ENCODE assay signal across 7 mouse cellular contexts in genomic region chr6:15721716-15722031, GRCm38 (mm10). TPM values are rescaled to one million over a fixed set of nuclear protein-coding genes. Genes with fewer than 3 reads are reported as not detected.
DNase-seq lines count a peak whose midpoint lies in the region; ATAC-seq lines count a peak whose summit lies in the region.

No protein-coding gene starts in this region.

- H3K4me2 ChIP-seq in lung, embryonic 15.5 days = peak overlapping the region; percentile 69
- H3K4me2 ChIP-seq in forebrain, embryonic 14.5 days (ENCODE audit: low read length) = peak overlapping the region; percentile 98
- peak overlapping the region; percentile 58 for H3K4me2 ChIP-seq in limb, embryonic 15.5 days
- H3K4me2 ChIP-seq in stomach, embryonic 15.5 days = peak overlapping the region; percentile 73

- peaks cover 23% of the 10 kb centered on the region for H3K4me1 ChIP-seq in lung, embryonic 15.5 days
- peaks cover 3% of the 10 kb centered on the region; the same call in 1 of the 2 replicates for H3K4me1 ChIP-seq in forebrain, embryonic 14.5 days (ENCODE audit: control insufficient read depth, insufficient read depth, low read length)
- H3K4me1 ChIP-seq in limb, embryonic 15.5 days = peaks cover 14% of the 10 kb centered on the region
- peaks cover 3% of the 10 kb centered on the region; the same call in 1 of the 2 replicates for H3K4me1 ChIP-seq in stomach, embryonic 15.5 days

- no peaks in the 10 kb centered on the region for H3K36me3 ChIP-seq in lung, embryonic 15.5 days
- no peaks in the 10 kb centered on the region for H3K36me3 ChIP-seq in forebrain, embryonic 14.5 days (ENCODE audit: control insufficient read depth, insufficient read depth, low read length)
- no peaks in the 10 kb centered on the region for H3K36me3 ChIP-seq in limb, embryonic 15.5 days
- H3K36me3 ChIP-seq in stomach, embryonic 15.5 days = no peaks in the 10 kb centered on the region; the same call in 1 of the 2 replicates

- peak overlapping the region; percentile 87 for H3K9ac ChIP-seq in lung, embryonic 15.5 days
- peak overlapping the region; percentile 74 for H3K9ac ChIP-seq in forebrain, embryonic 14.5 days (ENCODE audit: low read length)
- H3K9ac ChIP-seq in limb, embryonic 15.5 days = peak overlapping the region; percentile 87
- peak overlapping the region; percentile 68; the same call in 1 of the 2 replicates for H3K9ac ChIP-seq in stomach, embryonic 15.5 days

- peak overlapping the region; percentile 96 for H3K27ac ChIP-seq in lung, embryonic 15.5 days
- H3K27ac ChIP-seq in forebrain, embryonic 14.5 days (ENCODE audit: low read depth, low read length) = no peak overlapping the region
- peak overlapping the region; percentile 96 for H3K27ac ChIP-seq in limb, embryonic 15.5 days
- H3K27ac ChIP-seq in stomach, embryonic 15.5 days = peak overlapping the region; percentile 86

- 5% methylated on average over 5 of the region's 5 CpGs for WGBS in lung, embryonic 15.5 days
- 34% methylated on average over 5 of the region's 5 CpGs for WGBS in forebrain, embryonic 14.5 days
- 7% methylated on average over 5 of the region's 5 CpGs for WGBS in limb, embryonic 15.5 days
- WGBS in stomach, embryonic 15.5 days = 13% methylated on average over 5 of the region's 5 CpGs

- peak overlapping the region; percentile 81 for H3K4me3 ChIP-seq in lung, embryonic 15.5 days
- peak overlapping the region; percentile 55 for H3K4me3 ChIP-seq in forebrain, embryonic 14.5 days (ENCODE audit: low read depth, low read length)
- H3K4me3 ChIP-seq in limb, embryonic 15.5 days = peak overlapping the region; percentile 66
- H3K4me3 ChIP-seq in stomach, embryonic 15.5 days (replicated peaks) = peak overlapping the region; percentile 83

- H3K9me3 ChIP-seq in lung, embryonic 15.5 days = no peaks in the 10 kb centered on the region
- H3K9me3 ChIP-seq in forebrain, embryonic 14.5 days (replicated peaks; ENCODE audit: control insufficient read depth, low read length) = no peaks in the 10 kb centered on the region
- H3K9me3 ChIP-seq in limb, embryonic 15.5 days = no peaks in the 10 kb centered on the region
- H3K9me3 ChIP-seq in stomach, embryonic 15.5 days = no peaks in the 10 kb centered on the region

- no peak for ATAC-seq in lung, embryonic 15.5 days (ENCODE audit: borderline replicate concordance, extremely low read depth, low FRiP score, low TSS enrichment)
- no peak for ATAC-seq in forebrain, embryonic 14.5 days
- ATAC-seq in limb, embryonic 15.5 days (ENCODE audit: insufficient number of reproducible peaks, low FRiP score, low TSS enrichment, low read depth) = no peak
- no peak for ATAC-seq in stomach, embryonic 15.5 days (ENCODE audit: insufficient read depth, low FRiP score, low read depth)

- no peaks in the 10 kb centered on the region for H3K27me3 ChIP-seq in lung, embryonic 15.5 days
- H3K27me3 ChIP-seq in forebrain, embryonic 14.5 days (replicated peaks; ENCODE audit: control insufficient read depth, insufficient read depth, low read length) = 0 out of 2 replicates have a peak, but pooled peaks cover 2% of the 10 kb centered on the region
- no peaks in the 10 kb centered on the region for H3K27me3 ChIP-seq in limb, embryonic 15.5 days
- no peaks in the 10 kb centered on the region for H3K27me3 ChIP-seq in stomach, embryonic 15.5 days (replicated peaks)

- DNase-seq in lung, adult 18-20 months = no peak
- DNase-seq in forebrain, embryonic 14.5 days (ENCODE audit: low spot score) = no peak
- DNase-seq in testis, postnatal 14 days (ENCODE audit: low spot score) = no peak
- no peak for DNase-seq in kidney, adult 9 months

RNA-seq across cellular contexts. Expression of gene Mdfic, which starts 1.2 kb away (rescaled TPM):
- 7.9 and 9.9 TPM in 2 replicates for polyA plus RNA-seq in lung, embryonic 15.5 days (2015; fragmentation: Nextera tagmentation; extraction: Ambion mirVana)
- polyA plus RNA-seq in forebrain, embryonic 14.5 days (2014; fragmentation: Nextera tagmentation; extraction: Ambion mirVana) = 2.1 and 2.2 TPM in 2 replicates
- polyA plus RNA-seq in limb, embryonic 15.5 days (2015; fragmentation: Nextera tagmentation; extraction: Ambion mirVana) = 10.1 and 10.2 TPM in 2 replicates
- 7.6 and 9.1 TPM in 2 replicates for polyA plus RNA-seq in stomach, embryonic 15.5 days (2015; fragmentation: Nextera tagmentation; extraction: Ambion mirVana)
